Mouse (Mus musculus): ENCODE data around the gene Kctd4.
A peak's percentile ranks its signal among the peaks of the same experiment; 100 is the strongest.

Gene Kctd4

DNA sequence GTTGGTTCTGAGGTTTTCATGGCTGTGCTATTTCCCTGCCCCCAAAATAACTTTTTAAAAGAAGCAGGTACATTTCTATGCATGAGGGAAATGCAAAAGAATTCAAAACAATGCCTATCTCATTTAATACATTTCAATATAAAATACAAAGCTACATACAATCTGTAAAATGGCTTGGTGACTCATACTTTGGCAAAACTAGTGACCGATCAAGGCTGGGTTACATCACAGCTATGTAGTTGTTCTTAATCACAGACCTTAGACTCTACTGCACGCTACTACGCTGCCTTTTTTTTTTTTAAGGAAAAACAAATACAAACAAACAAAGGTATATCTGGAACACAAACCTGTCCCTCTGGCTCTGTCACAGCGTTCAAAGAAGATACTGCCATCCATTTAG lies 37.6 kb downstream of the Kctd4 start:
- no peak for DNase-seq

DNA sequence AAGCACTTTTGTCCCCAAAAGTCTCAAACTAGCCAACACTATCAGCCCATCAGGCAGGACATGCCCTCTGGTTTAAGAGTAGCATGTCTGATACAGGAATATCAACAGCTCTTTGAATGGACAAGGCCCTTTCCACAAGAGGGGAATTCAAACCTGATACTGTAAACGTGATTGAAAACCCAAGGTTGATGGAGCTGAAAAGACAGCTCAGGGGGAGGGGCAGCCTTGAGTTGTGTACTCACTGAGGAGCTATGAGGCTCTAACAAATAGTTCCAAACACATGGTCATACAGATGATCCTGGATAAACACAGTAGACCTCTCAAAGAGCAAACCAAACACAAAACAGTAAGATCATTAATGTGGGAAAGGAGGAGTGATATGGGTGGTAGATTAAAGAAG lies 43.3 kb downstream of the Kctd4 start:
- DNase-seq, result no peak

DNA sequence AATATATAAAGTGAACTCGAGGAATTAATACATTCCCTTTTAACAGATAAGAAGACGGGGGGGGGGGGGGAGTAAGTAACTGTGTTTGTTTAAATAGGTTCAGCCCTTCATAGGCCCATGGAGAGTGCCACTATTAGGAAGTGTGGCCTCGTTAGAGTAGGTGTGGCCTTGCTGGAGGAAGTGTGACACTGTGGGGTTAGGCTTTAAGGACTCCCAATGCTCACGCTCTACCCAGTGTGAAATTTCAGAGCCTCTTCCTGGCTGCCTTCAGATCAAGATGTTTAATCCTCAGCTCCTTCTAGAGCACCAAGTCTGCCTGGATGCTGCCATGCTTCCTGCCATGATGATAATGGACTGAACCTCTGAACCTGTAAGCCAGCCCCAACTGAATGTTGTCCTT lies 47.0 kb downstream of the Kctd4 start:
- DNase-seq, result no peak

DNA sequence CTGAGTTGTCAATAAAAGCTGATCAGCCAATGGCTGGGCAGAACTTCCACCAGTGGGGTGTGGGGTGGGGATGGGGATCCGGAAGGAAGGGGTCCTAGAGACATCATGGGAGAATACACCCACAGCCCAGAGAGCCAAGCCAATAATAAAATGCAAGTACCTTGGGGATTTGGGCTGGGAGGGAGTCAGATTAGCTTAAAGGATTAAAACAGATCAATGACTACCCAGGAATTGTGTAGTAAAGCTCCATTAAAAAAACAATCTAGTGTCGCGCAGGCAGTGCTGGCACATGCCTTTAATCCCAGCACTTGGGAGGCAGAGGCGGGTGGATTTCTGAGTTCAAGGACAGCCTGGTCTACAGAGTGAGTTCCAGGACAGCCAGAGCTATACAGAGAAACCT lies 50.2 kb downstream of the Kctd4 start:
- no peak for DNase-seq

DNA sequence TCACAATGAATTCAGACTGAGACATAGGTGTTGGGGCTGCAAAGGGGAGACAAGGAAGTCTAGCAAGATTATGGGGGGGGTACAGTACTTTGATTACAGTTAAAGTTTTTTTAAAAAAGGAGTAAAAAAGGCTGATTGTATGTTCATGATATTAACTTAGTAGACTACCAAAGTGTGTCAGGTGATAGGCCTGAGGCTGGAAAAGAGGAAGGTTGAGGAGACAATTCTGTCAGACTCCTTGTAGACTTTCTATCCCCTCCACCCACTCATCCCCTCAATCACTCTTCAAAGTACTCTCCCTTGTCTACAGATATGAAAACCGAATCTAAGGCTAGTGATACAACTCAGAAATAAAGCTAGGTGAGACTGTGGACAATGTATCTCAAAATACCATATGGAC lies 53.4 kb downstream of the Kctd4 start:
- DNase-seq, result no peak

DNA sequence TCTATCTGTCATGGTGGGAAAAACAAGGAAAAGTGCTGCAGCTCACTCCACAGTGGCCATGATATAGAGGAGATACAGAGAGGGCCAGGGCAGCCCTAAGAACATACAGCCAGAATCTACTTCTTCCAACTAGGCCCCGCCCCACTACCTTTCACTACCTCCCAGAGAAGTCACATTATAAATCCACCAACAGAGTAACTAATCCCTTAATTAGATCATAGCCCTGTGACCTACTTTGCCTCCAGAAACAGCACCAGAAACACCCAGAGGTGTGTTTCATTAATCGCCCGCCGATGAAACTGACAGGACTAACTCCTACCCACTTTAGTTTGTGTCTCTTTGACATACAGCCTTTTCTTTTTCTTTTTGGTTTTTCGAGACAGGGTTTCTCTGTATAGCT lies 54.4 kb downstream of the Kctd4 start:
- DNase-seq, result peak; percentile 71

DNA sequence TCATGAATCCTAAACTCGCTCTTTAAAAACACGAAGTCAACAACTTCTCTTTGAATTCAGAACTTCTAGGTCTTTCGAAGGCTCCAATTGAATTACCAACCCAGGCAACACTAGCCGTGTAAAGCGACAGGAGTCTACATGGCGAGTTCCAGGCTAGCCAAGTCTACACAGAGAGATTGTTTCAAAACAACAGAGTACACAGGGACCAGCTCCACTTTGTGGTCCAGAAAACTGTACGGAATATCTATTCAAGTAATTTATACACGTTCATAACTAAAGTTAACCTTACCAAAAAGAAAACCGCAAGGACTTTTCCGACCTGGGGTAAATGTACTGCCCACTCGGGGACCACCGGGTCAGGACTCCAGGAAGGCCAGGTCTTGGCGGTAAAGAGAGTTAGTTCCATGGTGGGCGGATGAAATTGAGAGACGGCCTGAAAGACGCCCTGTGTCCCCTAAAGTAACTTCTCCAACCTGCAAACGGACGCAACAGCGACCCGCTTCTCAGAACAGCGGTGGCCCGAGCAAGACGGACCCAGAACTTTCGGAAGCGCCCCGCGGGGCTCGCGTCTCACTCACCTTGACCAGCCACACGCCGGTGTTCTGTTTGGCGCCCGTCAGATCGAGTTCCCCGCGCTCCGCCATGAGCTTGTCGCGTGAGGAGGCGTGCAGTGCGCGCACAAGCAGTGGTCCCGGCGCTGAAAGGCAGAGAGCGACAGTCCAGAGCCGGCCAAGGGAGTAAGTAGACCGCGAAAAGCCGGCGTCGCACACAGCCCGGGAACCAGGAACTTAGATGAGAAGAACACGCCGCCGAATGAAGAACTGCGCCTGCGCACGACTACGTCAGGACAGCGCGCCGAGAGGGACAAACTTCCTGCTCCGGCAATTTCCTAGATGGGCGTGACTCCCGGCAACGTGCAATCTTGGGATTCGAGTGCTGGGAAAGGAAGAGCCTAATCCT lies 55.6 kb downstream of the Kctd4 start, which contains the start of gene Gtf2f2:
Gene Gtf2f2, minus strand, starts transcription at position 764 of the 960 bp plus-strand sequence.
- peak; percentile 98 for DNase-seq

DNA sequence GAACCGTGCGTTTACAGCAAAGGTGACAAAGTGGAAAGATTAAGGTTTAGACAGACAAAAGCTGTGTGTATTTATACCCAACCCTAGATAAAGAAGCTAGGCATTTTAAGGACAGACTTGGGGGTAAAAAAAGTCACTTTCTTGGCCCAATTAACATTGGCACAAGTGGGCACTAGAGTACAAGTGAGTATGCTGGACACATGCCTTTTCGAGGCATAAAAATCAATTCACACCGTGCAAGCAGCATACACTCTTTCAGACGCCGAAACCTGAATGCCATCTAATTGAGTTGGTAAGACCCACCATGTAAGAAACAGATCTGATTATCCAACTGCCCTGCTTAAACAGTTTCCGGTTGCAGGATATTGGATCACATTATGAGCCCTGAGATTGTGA lies 56.3 kb downstream of the Kctd4 start:
- DNase-seq, result no peak

DNA sequence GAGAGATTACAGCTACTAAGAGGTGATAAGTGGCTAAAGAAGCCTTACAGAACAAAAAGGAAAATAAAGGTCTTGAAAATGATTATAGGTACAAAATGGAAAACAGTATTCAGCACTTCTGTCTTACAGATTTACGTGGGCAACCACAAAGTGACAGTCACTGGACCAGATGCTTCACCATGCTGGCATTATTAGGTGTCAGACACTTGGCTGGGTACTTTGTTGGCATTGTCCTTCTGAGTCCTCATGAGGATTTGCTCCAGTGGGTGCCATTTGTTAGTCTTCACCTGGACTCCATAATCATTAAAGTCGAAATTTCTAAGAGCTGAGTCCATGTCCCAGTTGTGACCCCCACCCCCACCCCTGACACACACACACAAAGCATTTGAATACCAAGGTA lies 59.5 kb downstream of the Kctd4 start:
- peak; percentile 41 for DNase-seq

Data from heart, adult 11 months (tissue).